Mouse (Mus musculus) erythroblast, embryonic 14.5 days (primary cell): ENCODE results near the gene Btbd8. TPM values are rescaled to one million over a fixed set of nuclear protein-coding genes. Genes with fewer than 3 reads are reported as not detected.

Source experiments
- H3K27me3 ChIP-seq: 2 replicates; pipeline ENCODE4 v1.6.1; 2012; ENCODE audit warnings: inconsistent platforms; ENCODE audit not compliant: control insufficient read depth
- H3K36me3 ChIP-seq: 2 replicates; pipeline ENCODE4 v1.6.1; 2012; ENCODE audit warnings: mild to moderate bottlenecking, inconsistent platforms; ENCODE audit not compliant: control insufficient read depth
- H3K4me1 ChIP-seq: 2 replicates; pipeline ENCODE4 v1.6.1; 2012; ENCODE audit warnings: inconsistent platforms; ENCODE audit not compliant: control insufficient read depth
- H3K4me3 ChIP-seq: replicated peaks from 2 replicates; pipeline ENCODE3; 2012; ENCODE audit warnings: moderate library complexity, mild to moderate bottlenecking, inconsistent platforms
- H3K9me3 ChIP-seq: 2 replicates; pipeline ENCODE4 v1.6.1; 2012; ENCODE audit warnings: low read length, inconsistent platforms, mixed read lengths; ENCODE audit not compliant: control insufficient read depth
- GATA1 ChIP-seq: IDR thresholded peaks from 2 replicates; pipeline ENCODE4 v1.6.1; 2012; ENCODE audit warnings: low read length, inconsistent platforms, mixed read lengths
- TAL1 ChIP-seq: IDR thresholded peaks from 3 replicates; pipeline ENCODE4 v1.6.1; 2012; ENCODE audit warnings: low read length, inconsistent platforms, mixed read lengths
- polyA plus RNA-seq: library from polyadenylated mRNA; stranded (reverse); fragments of >175 nt; gene quantifications from 2 replicates; pipeline ENCODE4 v1.2.3, GENCODE M21; 2012

The Btbd8 gene
- polyA plus RNA-seq, 1 experiment = 0.11 TPM

- H3K36me3 ChIP-seq = no peaks in the 10 kb centered on the region
- no peaks in the 10 kb centered on the region for H3K27me3 ChIP-seq
- no peak overlapping the region for H3K4me3 ChIP-seq
- H3K4me1 ChIP-seq = no peaks in the 10 kb centered on the region
- TF ChIP-seq TAL1 (no peak), GATA1 (no peak)
- H3K9me3 ChIP-seq = no peaks in the 10 kb centered on the region
Observed at GRCm38 (mm10) chr5:107500741-107501140, 62.9 kb downstream of the Btbd8 start.

- H3K4me1 ChIP-seq = no peaks in the 10 kb centered on the region
- H3K4me3 ChIP-seq = no peak within 1 kb of the TSS
- H3K27me3 ChIP-seq = no peaks in the 10 kb centered on the region
- H3K36me3 ChIP-seq = no peaks in the 10 kb centered on the region
- H3K9me3 ChIP-seq = no peaks in the 10 kb centered on the region
- TF ChIP-seq TAL1 = no peak
- no peak for TF ChIP-seq GATA1
Observed at GRCm38 (mm10) chr5:107507321-107507720, 69.5 kb downstream of the Btbd8 start, which contains the start of gene Gm42669. Gene Gm42669, plus strand, starts transcription at chr5:107507621.

- Histone ChIP-seq H3K4me3 (no peak overlapping the region), H3K36me3 (no peaks in the 10 kb centered on the region), H3K9me3 (no peaks in the 10 kb centered on the region), H3K27me3 (no peaks in the 10 kb centered on the region), H3K4me1 (peaks cover 7% of the 10 kb centered on the region)
- TF ChIP-seq TAL1 = no peak
- no peak for TF ChIP-seq GATA1
Observed at GRCm38 (mm10) chr5:107510503-107510902, 72.7 kb downstream of the Btbd8 start.

GRCm38 (mm10) chr5:107511326-107511725 is 73.5 kb downstream of the Btbd8 start:
- H3K4me3 ChIP-seq = no peak overlapping the region
- TF ChIP-seq GATA1 (no peak), TAL1 (no peak)
- no peaks in the 10 kb centered on the region for H3K9me3 ChIP-seq
- peaks cover 10% of the 10 kb centered on the region for H3K4me1 ChIP-seq
- H3K36me3 ChIP-seq = no peaks in the 10 kb centered on the region
- H3K27me3 ChIP-seq = no peaks in the 10 kb centered on the region

- no peak for TF ChIP-seq GATA1
- TF ChIP-seq TAL1 = no peak
- H3K4me1 ChIP-seq = peaks cover 10% of the 10 kb centered on the region
- no peaks in the 10 kb centered on the region; the same call in none of the 2 replicates for H3K27me3 ChIP-seq
- no peak overlapping the region for H3K4me3 ChIP-seq
- no peaks in the 10 kb centered on the region for H3K9me3 ChIP-seq
- no peaks in the 10 kb centered on the region for H3K36me3 ChIP-seq
Observed at GRCm38 (mm10) chr5:107513583-107513982, 75.8 kb downstream of the Btbd8 start.

- H3K4me3 ChIP-seq = no peak overlapping the region
Observed at GRCm38 (mm10) chr5:107515453-107515852, 77.7 kb downstream of the Btbd8 start.

GRCm38 (mm10) chr5:107516087-107516486 is 78.3 kb downstream of the Btbd8 start:
- no peak overlapping the region for H3K4me3 ChIP-seq
- TF ChIP-seq TAL1 (no peak), GATA1 (no peak)
- H3K9me3 ChIP-seq = no peaks in the 10 kb centered on the region
- H3K27me3 ChIP-seq = no peaks in the 10 kb centered on the region; the same call in none of the 2 replicates
- H3K36me3 ChIP-seq = no peaks in the 10 kb centered on the region
- H3K4me1 ChIP-seq = peaks cover 10% of the 10 kb centered on the region

More at GRCm38 (mm10) chr5:107515453-107515852, 77.7 kb downstream of the Btbd8 start:
- no peaks in the 10 kb centered on the region for H3K9me3 ChIP-seq
- no peaks in the 10 kb centered on the region; the same call in none of the 2 replicates for H3K27me3 ChIP-seq
- TF ChIP-seq GATA1 (no peak), TAL1 (no peak)
- peaks cover 10% of the 10 kb centered on the region for H3K4me1 ChIP-seq
- no peaks in the 10 kb centered on the region for H3K36me3 ChIP-seq

GRCm38 (mm10) chr5:107518602-107519001 is 80.8 kb downstream of the Btbd8 start:
- Histone ChIP-seq H3K27me3 (peaks cover 3% of the 10 kb centered on the region), H3K9me3 (no peaks in the 10 kb centered on the region), H3K36me3 (no peaks in the 10 kb centered on the region), H3K4me3 (no peak overlapping the region), H3K4me1 (peaks cover 8% of the 10 kb centered on the region)
- TF ChIP-seq TAL1 (no peak), GATA1 (no peak)

- no peaks in the 10 kb centered on the region for H3K9me3 ChIP-seq
- no peaks in the 10 kb centered on the region for H3K4me1 ChIP-seq
- H3K4me3 ChIP-seq = no peak overlapping the region
- TF ChIP-seq GATA1 (no peak), TAL1 (no peak)
- H3K36me3 ChIP-seq = no peaks in the 10 kb centered on the region
- peaks cover 3% of the 10 kb centered on the region for H3K27me3 ChIP-seq
Observed at GRCm38 (mm10) chr5:107521386-107521785, 83.6 kb downstream of the Btbd8 start.

- H3K4me3 ChIP-seq = no peak overlapping the region
- H3K4me1 ChIP-seq = no peaks in the 10 kb centered on the region
- no peak for TF ChIP-seq TAL1
- H3K9me3 ChIP-seq = no peaks in the 10 kb centered on the region
- no peaks in the 10 kb centered on the region for H3K36me3 ChIP-seq
- peaks cover 3% of the 10 kb centered on the region for H3K27me3 ChIP-seq
Observed at GRCm38 (mm10) chr5:107521897-107522296, 84.1 kb downstream of the Btbd8 start.
